Mouse (Mus musculus): ENCODE measurements around the gene Vmn1r181. TPM values are rescaled to one million over a fixed set of nuclear protein-coding genes. Genes with fewer than 3 reads are reported as not detected.
"Not testable (repeated sequence)": the region's sequence is repeated elsewhere in the genome, so short reads cannot be mapped to it uniquely, and the experiment has no call there.

Vmn1r181 gene
- polyA plus RNA-seq (2012; rRNA removed) = not detected in 2 replicates
- not detected in 2 replicates for polyA plus RNA-seq (2014; fragmentation: Nextera tagmentation; extraction: Ambion mirVana)

- not testable (repeated sequence) for H3K36me3 ChIP-seq (replicated peaks; ENCODE audit: control insufficient read depth, insufficient read depth, low read depth); H3K9ac ChIP-seq (replicated peaks); H3K4me2 ChIP-seq (ENCODE audit: low read depth); ATAC-seq (ENCODE audit: insufficient read depth); H3K4me1 ChIP-seq (replicated peaks; ENCODE audit: control insufficient read depth in 2 of 2, insufficient read depth in 2 of 2, low read length in 1 of 2); DNase-seq (ENCODE audit: low read depth in 3 of 3, low spot score in 3 of 3); H3K4me3 ChIP-seq (ENCODE audit: insufficient read depth in 1 of 2, low read depth in 2 of 2, low read length in 2 of 2); H3K9me3 ChIP-seq (ENCODE audit: control insufficient read depth, low read length); H3K27me3 ChIP-seq (ENCODE audit: control insufficient read depth, insufficient read depth, low read length); H3K27ac ChIP-seq
- 63% methylated on average over 9 of the region's 9 CpGs for WGBS (ENCODE audit: insufficient replicate concordance)
Observed at GRCm38 (mm10) chr7:23974315-23974714, at the start of gene Vmn1r181. Vmn1r181 (plus strand) TSS chr7:23974615.

GRCm38 (mm10) chr7:23926678-23927077 lies 47.7 kb upstream of the Vmn1r181 start, which contains the start of gene Vmn1r179:
Vmn1r179 (plus strand) TSS chr7:23926978.
- H3K36me3 ChIP-seq (replicated peaks; ENCODE audit: control insufficient read depth, insufficient read depth, low read depth) = no peaks in the 10 kb centered on the region
- 16% methylated on average over 2 of the region's 2 CpGs for WGBS (ENCODE audit: insufficient replicate concordance)
- H3K4me1 ChIP-seq (replicated peaks; ENCODE audit: control insufficient read depth in 2 of 2, insufficient read depth in 2 of 2, low read length in 1 of 2) = no peaks in the 10 kb centered on the region
- TF ChIP-seq EP300 (IDR thresholded peaks at IDR 0.05; ENCODE audit: low read depth) (no peak), CTCF (IDR thresholded peaks at IDR 0.05; ENCODE audit: low read depth) (no peak)
- no peak within 1 kb of the TSS for H3K4me2 ChIP-seq (ENCODE audit: low read depth)
- DNase-seq (ENCODE audit: low read depth in 3 of 3, low spot score in 3 of 3) (no peak), ATAC-seq (ENCODE audit: insufficient read depth) (no peak)
- H3K9me3 ChIP-seq (ENCODE audit: control insufficient read depth, low read length) = no peaks in the 10 kb centered on the region
- no peaks in the 10 kb centered on the region for H3K27me3 ChIP-seq (ENCODE audit: control insufficient read depth, insufficient read depth, low read length)
- no peak within 1 kb of the TSS for H3K9ac ChIP-seq (replicated peaks)
- no peak within 1 kb of the TSS for H3K27ac ChIP-seq
- H3K4me3 ChIP-seq (ENCODE audit: insufficient read depth in 1 of 2, low read depth in 2 of 2, low read length in 2 of 2) = no peak within 1 kb of the TSS

- Histone ChIP-seq H3K4me3 (ENCODE audit: insufficient read depth in 1 of 2, low read depth in 2 of 2, low read length in 2 of 2) (no peak within 1 kb of the TSS), H3K9me3 (ENCODE audit: control insufficient read depth, low read length) (no peaks in the 10 kb centered on the region), H3K4me1 (replicated peaks; ENCODE audit: control insufficient read depth in 2 of 2, insufficient read depth in 2 of 2, low read length in 1 of 2) (no peaks in the 10 kb centered on the region), H3K36me3 (replicated peaks; ENCODE audit: control insufficient read depth, insufficient read depth, low read depth) (no peaks in the 10 kb centered on the region), H3K27me3 (ENCODE audit: control insufficient read depth, insufficient read depth, low read length) (no peaks in the 10 kb centered on the region), H3K4me2 (ENCODE audit: low read depth) (no peak within 1 kb of the TSS), H3K9ac (replicated peaks) (no peak within 1 kb of the TSS), H3K27ac (no peak within 1 kb of the TSS)
- no peak for ATAC-seq (ENCODE audit: insufficient read depth)
- DNase-seq (ENCODE audit: low read depth in 3 of 3, low spot score in 3 of 3) = no peak
- TF ChIP-seq CTCF (IDR thresholded peaks at IDR 0.05; ENCODE audit: low read depth) (no peak), EP300 (IDR thresholded peaks at IDR 0.05; ENCODE audit: low read depth) (no peak)
Observed at GRCm38 (mm10) chr7:23950332-23950731, 24.1 kb upstream of the Vmn1r181 start, which contains the start of gene Vmn1r180. Vmn1r180 (plus strand) TSS chr7:23950632.

- not testable (repeated sequence) for H3K4me2 ChIP-seq (ENCODE audit: low read depth); H3K4me3 ChIP-seq (ENCODE audit: insufficient read depth in 1 of 2, low read depth in 2 of 2, low read length in 2 of 2); H3K4me1 ChIP-seq (replicated peaks; ENCODE audit: control insufficient read depth in 2 of 2, insufficient read depth in 2 of 2, low read length in 1 of 2); H3K36me3 ChIP-seq (replicated peaks; ENCODE audit: control insufficient read depth, insufficient read depth, low read depth); H3K9ac ChIP-seq (replicated peaks); H3K27me3 ChIP-seq (ENCODE audit: control insufficient read depth, insufficient read depth, low read length); DNase-seq (ENCODE audit: low read depth in 3 of 3, low spot score in 3 of 3); ATAC-seq (ENCODE audit: insufficient read depth); H3K9me3 ChIP-seq (ENCODE audit: control insufficient read depth, low read length); H3K27ac ChIP-seq
- 18% methylated on average over 3 of the region's 3 CpGs for WGBS (ENCODE audit: insufficient replicate concordance)
Observed at GRCm38 (mm10) chr7:23968044-23968443, 6.4 kb upstream of the Vmn1r181 start.

GRCm38 (mm10) chr7:24001391-24001790 lies 27.0 kb downstream of the Vmn1r181 start, which contains the start of gene V1rd19:
V1rd19 (plus strand) TSS chr7:24001691.
- H3K9ac ChIP-seq (replicated peaks) = no peak within 1 kb of the TSS
- no peak within 1 kb of the TSS for H3K4me3 ChIP-seq (ENCODE audit: insufficient read depth in 1 of 2, low read depth in 2 of 2, low read length in 2 of 2)
- H3K27ac ChIP-seq = no peak within 1 kb of the TSS
- WGBS (ENCODE audit: insufficient replicate concordance) = 45% methylated on average over 2 of the region's 2 CpGs
- H3K4me1 ChIP-seq (replicated peaks; ENCODE audit: control insufficient read depth in 2 of 2, insufficient read depth in 2 of 2, low read length in 1 of 2) = no peaks in the 10 kb centered on the region
- H3K36me3 ChIP-seq (replicated peaks; ENCODE audit: control insufficient read depth, insufficient read depth, low read depth) = no peaks in the 10 kb centered on the region
- ATAC-seq (ENCODE audit: insufficient read depth) = no peak
- DNase-seq (ENCODE audit: low read depth in 3 of 3, low spot score in 3 of 3) = no peak
- H3K4me2 ChIP-seq (ENCODE audit: low read depth) = no peak within 1 kb of the TSS
- no peaks in the 10 kb centered on the region for H3K9me3 ChIP-seq (ENCODE audit: control insufficient read depth, low read length)
- H3K27me3 ChIP-seq (ENCODE audit: control insufficient read depth, insufficient read depth, low read length) = no peaks in the 10 kb centered on the region
- TF ChIP-seq CTCF (IDR thresholded peaks at IDR 0.05; ENCODE audit: low read depth) (no peak), EP300 (IDR thresholded peaks at IDR 0.05; ENCODE audit: low read depth) (no peak)

Other genes starting within 250 kb of the Vmn1r181 start
- not detected in 2 replicates for gene Vmn1r174, start 222.3 kb upstream of the Vmn1r181 start, polyA plus RNA-seq (2012; rRNA removed)
- not detected in 2 replicates for gene Vmn1r174, start 222.3 kb upstream of the Vmn1r181 start, polyA plus RNA-seq (2014; fragmentation: Nextera tagmentation; extraction: Ambion mirVana)
- gene Vmn1r175, start 164.0 kb upstream of the Vmn1r181 start, polyA plus RNA-seq (2012; rRNA removed) = not detected in 2 replicates
- gene Vmn1r175, start 164.0 kb upstream of the Vmn1r181 start, polyA plus RNA-seq (2014; fragmentation: Nextera tagmentation; extraction: Ambion mirVana) = not detected in 2 replicates
- not detected in 2 replicates for gene Vmn1r176, start 137.2 kb upstream of the Vmn1r181 start, polyA plus RNA-seq (2012; rRNA removed)
- not detected in 2 replicates for gene Vmn1r176, start 137.2 kb upstream of the Vmn1r181 start, polyA plus RNA-seq (2014; fragmentation: Nextera tagmentation; extraction: Ambion mirVana)
- gene Vmn1r177, start 108.2 kb upstream of the Vmn1r181 start, polyA plus RNA-seq (2012; rRNA removed) = not detected in 2 replicates
- not detected in 2 replicates for gene Vmn1r177, start 108.2 kb upstream of the Vmn1r181 start, polyA plus RNA-seq (2014; fragmentation: Nextera tagmentation; extraction: Ambion mirVana)
- not detected in 2 replicates for gene Vmn1r178, start 82.6 kb upstream of the Vmn1r181 start, polyA plus RNA-seq (2012; rRNA removed)
- gene Vmn1r178, start 82.6 kb upstream of the Vmn1r181 start, polyA plus RNA-seq (2014; fragmentation: Nextera tagmentation; extraction: Ambion mirVana) = not detected in 2 replicates
- gene Vmn1r179, start 47.6 kb upstream of the Vmn1r181 start, polyA plus RNA-seq (2012; rRNA removed) = not detected in 2 replicates
- gene Vmn1r179, start 47.6 kb upstream of the Vmn1r181 start, polyA plus RNA-seq (2014; fragmentation: Nextera tagmentation; extraction: Ambion mirVana) = not detected in 2 replicates
- gene Vmn1r180, start 24.0 kb upstream of the Vmn1r181 start, polyA plus RNA-seq (2012; rRNA removed) = not detected in 2 replicates
- not detected in 2 replicates for gene Vmn1r180, start 24.0 kb upstream of the Vmn1r181 start, polyA plus RNA-seq (2014; fragmentation: Nextera tagmentation; extraction: Ambion mirVana)
- gene V1rd19, start 27.1 kb downstream of the Vmn1r181 start, polyA plus RNA-seq (2012; rRNA removed) = not detected in 2 replicates
- not detected in 2 replicates for gene V1rd19, start 27.1 kb downstream of the Vmn1r181 start, polyA plus RNA-seq (2014; fragmentation: Nextera tagmentation; extraction: Ambion mirVana)
- not detected in 2 replicates for gene Vmn1r183, start 78.6 kb downstream of the Vmn1r181 start, polyA plus RNA-seq (2012; rRNA removed)
- gene Vmn1r183, start 78.6 kb downstream of the Vmn1r181 start, polyA plus RNA-seq (2014; fragmentation: Nextera tagmentation; extraction: Ambion mirVana) = not detected in 2 replicates
- gene Zfp180, start 107.3 kb downstream of the Vmn1r181 start, polyA plus RNA-seq (2012; rRNA removed) = 7.7 and 9.3 TPM in 2 replicates
- 8.6 and 10.2 TPM in 2 replicates for gene Zfp180, start 107.3 kb downstream of the Vmn1r181 start, polyA plus RNA-seq (2014; fragmentation: Nextera tagmentation; extraction: Ambion mirVana)
- 0.28 and 0.36 TPM in 2 replicates for gene Zfp112, start 137.7 kb downstream of the Vmn1r181 start, polyA plus RNA-seq (2012; rRNA removed)
- gene Zfp112, start 137.7 kb downstream of the Vmn1r181 start, polyA plus RNA-seq (2014; fragmentation: Nextera tagmentation; extraction: Ambion mirVana) = 0.22 and 0.29 TPM in 2 replicates
- 1.6 and 2.2 TPM in 2 replicates for gene Zfp235, start 159.6 kb downstream of the Vmn1r181 start, polyA plus RNA-seq (2012; rRNA removed)
- 2.9 and 3.8 TPM in 2 replicates for gene Zfp235, start 159.6 kb downstream of the Vmn1r181 start, polyA plus RNA-seq (2014; fragmentation: Nextera tagmentation; extraction: Ambion mirVana)
- 0.14 and 0.17 TPM in 2 replicates for gene Zfp114, start 200.4 kb downstream of the Vmn1r181 start, polyA plus RNA-seq (2012; rRNA removed)
- 0.24 and 0.56 TPM in 2 replicates for gene Zfp114, start 200.4 kb downstream of the Vmn1r181 start, polyA plus RNA-seq (2014; fragmentation: Nextera tagmentation; extraction: Ambion mirVana)
- gene Zfp111, start 236.8 kb downstream of the Vmn1r181 start, polyA plus RNA-seq (2012; rRNA removed) = 0.55 and 0.68 TPM in 2 replicates
- gene Zfp111, start 236.8 kb downstream of the Vmn1r181 start, polyA plus RNA-seq (2014; fragmentation: Nextera tagmentation; extraction: Ambion mirVana) = 1.2 and 1.8 TPM in 2 replicates